Mouse (Mus musculus): Measurements from ENCODE around the gene Olfr169. TPM values are rescaled to one million over a fixed set of nuclear protein-coding genes. Genes with fewer than 3 reads are reported as not detected.
"Not testable (repeated sequence)": the region's sequence is repeated elsewhere in the genome, so short reads cannot be mapped to it uniquely, and the experiment has no call there.

Olfr169 gene
- not detected for total RNA-seq (2021)
- polyA plus RNA-seq (2012; rRNA removed) = not detected in 2 replicates
- long read RNA-seq = 0 reads

- H3K79me2 ChIP-seq (replicated peaks; ENCODE audit: control insufficient read depth, insufficient read depth, low read length); H3K27ac ChIP-seq; H3K4me3 ChIP-seq; H3K4me1 ChIP-seq (ENCODE audit: control insufficient read depth, insufficient read depth, low read length); intact Hi-C loops (cut with DNase I); H3K36me3 ChIP-seq (ENCODE audit: control insufficient read depth, insufficient read depth, low read length); H3K27me3 ChIP-seq (ENCODE audit: control insufficient read depth, insufficient read depth, low read length); DNase-seq; H3K9ac ChIP-seq (ENCODE audit: low read depth, low read length): not testable (repeated sequence)
- WGBS = 78% methylated on average over 2 of the region's 2 CpGs
These were observed at the start of gene Olfr169 for GRCm38 (mm10) chr16:19571709-19572108. TSS of gene Olfr169 (minus strand) at chr16:19571809.

GRCm38 (mm10) chr16:19611782-19612181 is 40.2 kb upstream of the Olfr169 start, which contains the start of gene Olfr170:
TSS of gene Olfr170 (minus strand) at chr16:19611882.
- H3K79me2 ChIP-seq (replicated peaks; ENCODE audit: control insufficient read depth, insufficient read depth, low read length); DNase-seq; H3K36me3 ChIP-seq (ENCODE audit: control insufficient read depth, insufficient read depth, low read length); H3K4me3 ChIP-seq; H3K4me1 ChIP-seq (ENCODE audit: control insufficient read depth, insufficient read depth, low read length); H3K27ac ChIP-seq; intact Hi-C loops (cut with DNase I); H3K9ac ChIP-seq (ENCODE audit: low read depth, low read length); H3K27me3 ChIP-seq (ENCODE audit: control insufficient read depth, insufficient read depth, low read length): not testable (repeated sequence)
- WGBS = 72% methylated on average over 2 of the region's 2 CpGs

GRCm38 (mm10) chr16:19603166-19603565 is 31.6 kb upstream of the Olfr169 start:
- Histone ChIP-seq H3K27ac (no peak overlapping the region), H3K4me1 (ENCODE audit: control insufficient read depth, insufficient read depth, low read length) (no peaks in the 10 kb centered on the region), H3K4me3 (no peak overlapping the region), H3K27me3 (ENCODE audit: control insufficient read depth, insufficient read depth, low read length) (no peaks in the 10 kb centered on the region), H3K36me3 (ENCODE audit: control insufficient read depth, insufficient read depth, low read length) (no peaks in the 10 kb centered on the region), H3K79me2 (replicated peaks; ENCODE audit: control insufficient read depth, insufficient read depth, low read length) (no peaks in the 10 kb centered on the region), H3K9ac (ENCODE audit: low read depth, low read length) (no peak overlapping the region)
- intact Hi-C loops (cut with DNase I) = no loop called here
- WGBS = 58% methylated on average over 2 of the region's 2 CpGs
- TF ChIP-seq CTCF (IDR thresholded peaks at IDR 0.05) = no peak
- no peak for TF ChIP-seq POLR2A (IDR thresholded peaks at IDR 0.05; ENCODE audit: insufficient read depth, low read depth, low read length)
- no peak for TF ChIP-seq EP300 (IDR thresholded peaks at IDR 0.05; ENCODE audit: insufficient read depth, low read depth, low read length)
- no peak for DNase-seq

GRCm38 (mm10) chr16:19553429-19553828 is 18.2 kb downstream of the Olfr169 start:
- H3K4me3 ChIP-seq; H3K79me2 ChIP-seq (replicated peaks; ENCODE audit: control insufficient read depth, insufficient read depth, low read length); H3K9ac ChIP-seq (ENCODE audit: low read depth, low read length); H3K4me1 ChIP-seq (ENCODE audit: control insufficient read depth, insufficient read depth, low read length); H3K27me3 ChIP-seq (ENCODE audit: control insufficient read depth, insufficient read depth, low read length); H3K36me3 ChIP-seq (ENCODE audit: control insufficient read depth, insufficient read depth, low read length); intact Hi-C loops (cut with DNase I); DNase-seq; H3K27ac ChIP-seq: not testable (repeated sequence)
- WGBS = 82% methylated on average over 7 of the region's 7 CpGs

- H3K4me3 ChIP-seq = not testable (repeated sequence)
- 85% methylated on average over 3 of the region's 3 CpGs for WGBS
These were observed 19.4 kb downstream of the Olfr169 start for GRCm38 (mm10) chr16:19552246-19552645.

GRCm38 (mm10) chr16:19535455-19535854 is 36.2 kb downstream of the Olfr169 start, which contains the start of gene Olfr168:
TSS of gene Olfr168 (minus strand) at chr16:19535555.
- Histone ChIP-seq H3K79me2 (replicated peaks; ENCODE audit: control insufficient read depth, insufficient read depth, low read length) (no peaks in the 10 kb centered on the region), H3K36me3 (ENCODE audit: control insufficient read depth, insufficient read depth, low read length) (no peaks in the 10 kb centered on the region), H3K27me3 (ENCODE audit: control insufficient read depth, insufficient read depth, low read length) (no peaks in the 10 kb centered on the region), H3K9ac (ENCODE audit: low read depth, low read length) (no peak within 1 kb of the TSS), H3K4me1 (ENCODE audit: control insufficient read depth, insufficient read depth, low read length) (no peaks in the 10 kb centered on the region), H3K27ac (no peak within 1 kb of the TSS), H3K4me3 (no peak within 1 kb of the TSS)
- TF ChIP-seq CTCF (IDR thresholded peaks at IDR 0.05) (no peak), POLR2A (IDR thresholded peaks at IDR 0.05; ENCODE audit: insufficient read depth, low read depth, low read length) (no peak), EP300 (IDR thresholded peaks at IDR 0.05; ENCODE audit: insufficient read depth, low read depth, low read length) (no peak)
- intact Hi-C loops (cut with DNase I) = no loop called here
- no peak for DNase-seq

More at GRCm38 (mm10) chr16:19552246-19552645, 19.4 kb downstream of the Olfr169 start:
- H3K4me1 ChIP-seq (ENCODE audit: control insufficient read depth, insufficient read depth, low read length); H3K27ac ChIP-seq; H3K27me3 ChIP-seq (ENCODE audit: control insufficient read depth, insufficient read depth, low read length); H3K36me3 ChIP-seq (ENCODE audit: control insufficient read depth, insufficient read depth, low read length); H3K79me2 ChIP-seq (replicated peaks; ENCODE audit: control insufficient read depth, insufficient read depth, low read length); intact Hi-C loops (cut with DNase I); DNase-seq; H3K9ac ChIP-seq (ENCODE audit: low read depth, low read length): not testable (repeated sequence)

GRCm38 (mm10) chr16:19522166-19522565 is 49.4 kb downstream of the Olfr169 start, which contains the start of gene Olfr167:
TSS of gene Olfr167 (minus strand) at chr16:19522266.
- Histone ChIP-seq H3K27me3 (ENCODE audit: control insufficient read depth, insufficient read depth, low read length) (no peaks in the 10 kb centered on the region), H3K4me3 (no peak within 1 kb of the TSS), H3K4me1 (ENCODE audit: control insufficient read depth, insufficient read depth, low read length) (no peaks in the 10 kb centered on the region), H3K36me3 (ENCODE audit: control insufficient read depth, insufficient read depth, low read length) (no peaks in the 10 kb centered on the region), H3K9ac (ENCODE audit: low read depth, low read length) (no peak within 1 kb of the TSS), H3K27ac (no peak within 1 kb of the TSS), H3K79me2 (replicated peaks; ENCODE audit: control insufficient read depth, insufficient read depth, low read length) (no peaks in the 10 kb centered on the region)
- 85% methylated on average over 2 of the region's 2 CpGs for WGBS
- intact Hi-C loops (cut with DNase I) = no loop called here
- TF ChIP-seq POLR2A (IDR thresholded peaks at IDR 0.05; ENCODE audit: insufficient read depth, low read depth, low read length) (no peak), CTCF (IDR thresholded peaks at IDR 0.05) (no peak), EP300 (IDR thresholded peaks at IDR 0.05; ENCODE audit: insufficient read depth, low read depth, low read length) (no peak)
- DNase-seq = no peak

Other genes starting within 250 kb of the Olfr169 start
- not detected for gene Olfr165, start 148.7 kb downstream of the Olfr169 start, total RNA-seq (2021)
- gene Olfr165, start 148.7 kb downstream of the Olfr169 start, polyA plus RNA-seq (2012; rRNA removed) = not detected in 2 replicates
- not detected for gene Olfr166, start 88.1 kb downstream of the Olfr169 start, total RNA-seq (2021)
- gene Olfr166, start 88.1 kb downstream of the Olfr169 start, polyA plus RNA-seq (2012; rRNA removed) = not detected in 2 replicates
- gene Olfr167, start 49.5 kb downstream of the Olfr169 start, total RNA-seq (2021) = not detected
- gene Olfr167, start 49.5 kb downstream of the Olfr169 start, polyA plus RNA-seq (2012; rRNA removed) = not detected in 2 replicates
- not detected for gene Olfr168, start 36.3 kb downstream of the Olfr169 start, total RNA-seq (2021)
- gene Olfr168, start 36.3 kb downstream of the Olfr169 start, polyA plus RNA-seq (2012; rRNA removed) = not detected in 2 replicates
- gene Olfr170, start 40.1 kb upstream of the Olfr169 start, total RNA-seq (2021) = not detected
- gene Olfr170, start 40.1 kb upstream of the Olfr169 start, polyA plus RNA-seq (2012; rRNA removed) = not detected in 2 replicates
- gene Olfr171, start 58.1 kb upstream of the Olfr169 start, total RNA-seq (2021) = not detected
- gene Olfr171, start 58.1 kb upstream of the Olfr169 start, polyA plus RNA-seq (2012; rRNA removed) = not detected in 2 replicates
- under 1 TPM in 1 of 2 experiments, not detected in 1; 0.07 TPM for gene Lamp3, start 134.6 kb upstream of the Olfr169 start, total RNA-seq (2021)
- 0.20 TPM in 1 of 2 replicates, not detected in the other for gene Lamp3, start 134.6 kb upstream of the Olfr169 start, polyA plus RNA-seq (2012; rRNA removed)
- under 1 TPM; 0.44 to 0.57 TPM for gene B3gnt5, start 188.4 kb upstream of the Olfr169 start, total RNA-seq (2021)
- 0.31 and 0.32 TPM in 2 replicates for gene B3gnt5, start 188.4 kb upstream of the Olfr169 start, polyA plus RNA-seq (2012; rRNA removed)

Measured in heart, adult 2 months (tissue).